In genomic region chr14:61861357-61861958, GRCm38 (mm10) we compare ENCODE assay signal across 11 mouse cellular contexts.
DNase-seq lines count a peak whose midpoint lies in the region; ATAC-seq and TF ChIP-seq lines count a peak whose summit lies in the region.
"Had no signal": no experiment of that assay in that cellular context is flagged by ENCODE, and none has a peak within 500 bp of the region (broad histone marks: within the 10 kb centered on the region; RNA-seq: fewer than 3 reads in every experiment).

No protein-coding gene starts in this region.

- no peak overlapping the region for H3K4me3 ChIP-seq in heart, embryonic 12.5 days
- H3K4me3 ChIP-seq in spleen, adult 2 months (ENCODE audit: extremely low read depth, insufficient read depth, insufficient read length): no peak overlapping the region
- H3K4me3 ChIP-seq: neural tube, embryonic 15.5 days had no signal

- H3K27me3 ChIP-seq in heart, embryonic 12.5 days (replicated peaks): no peaks in the 10 kb centered on the region
- H3K27me3 ChIP-seq in spleen, adult 2 months (ENCODE audit: control insufficient read depth, insufficient read depth, low read length): no peaks in the 10 kb centered on the region
- H3K27me3 ChIP-seq: CH12.LX; neural tube, embryonic 15.5 days had no signal

- WGBS in heart, embryonic 12.5 days: 82% methylated on average over 8 of the region's 8 CpGs
- 42% methylated on average over 8 of the region's 8 CpGs for WGBS in spleen, adult 2 months

- no peaks in the 10 kb centered on the region for H3K4me1 ChIP-seq in heart, embryonic 12.5 days (replicated peaks)
- 0 out of 2 replicates have a peak, but pooled peaks cover 2% of the 10 kb centered on the region for H3K4me1 ChIP-seq in spleen, adult 2 months (ENCODE audit: control insufficient read depth, insufficient read depth, insufficient read length)
- H3K4me1 ChIP-seq: neural tube, embryonic 15.5 days had no signal

- H3K36me3 ChIP-seq in heart, embryonic 12.5 days: no peaks in the 10 kb centered on the region
- H3K36me3 ChIP-seq in spleen, adult 2 months (ENCODE audit: control insufficient read depth, insufficient read depth, low read length): no peaks in the 10 kb centered on the region
- H3K36me3 ChIP-seq: neural tube, embryonic 15.5 days had no signal

- DNase-seq in heart, postnatal 36 days: peak; percentile 7 to 12
- peak in 1 of 2 experiments; percentile 27 for DNase-seq in spleen, adult 2 months (ENCODE audit: low read depth in 1 of 2, low spot score in 2 of 2)
- no peak for DNase-seq in spleen, postnatal 14 days (ENCODE audit: low spot score in 2 of 2)
- peak; percentile 47 for DNase-seq in thymus, postnatal 4 days
- no peak for DNase-seq in yolk sac, embryonic 10.5 days (ENCODE audit: low spot score)
- no peak for DNase-seq in kidney, postnatal 36 days
- DNase-seq: left cerebral cortex, postnatal 4 days had no signal

- no peaks in the 10 kb centered on the region for H3K9me3 ChIP-seq in heart, embryonic 12.5 days (replicated peaks)
- H3K9me3 ChIP-seq: neural tube, embryonic 15.5 days had no signal

- ATAC-seq in heart, embryonic 12.5 days (ENCODE audit: insufficient number of reproducible peaks, low FRiP score): no peak
- ATAC-seq in megakaryocyte progenitor cell, adult 5-6 weeks (replicated peaks; ENCODE audit: poor library complexity): peak; percentile 89

- no peak for TF ChIP-seq POLR2A in spleen, adult 2 months (IDR thresholded peaks at IDR 0.05; ENCODE audit: low read depth, low read length)

- H3K9ac ChIP-seq in heart, embryonic 12.5 days: no peak overlapping the region
- H3K9ac ChIP-seq: neural tube, embryonic 15.5 days had no signal

- intact Hi-C loops in heart, postnatal 36 days (cut with DNase I): no loop called here

- no peak overlapping the region for H3K27ac ChIP-seq in heart, embryonic 12.5 days (ENCODE audit: poor library complexity, severe bottlenecking)
- peak overlapping the region; percentile 36 for H3K27ac ChIP-seq in spleen, adult 2 months (ENCODE audit: insufficient read depth, low read length)
- H3K27ac ChIP-seq: neural tube, embryonic 15.5 days had no signal

- TF ChIP-seq CTCF in spleen, adult 2 months (IDR thresholded peaks at IDR 0.05; ENCODE audit: extremely low read depth, insufficient read depth, insufficient read length, insufficient replicate concordance): no peak

- no peak overlapping the region for H3K4me2 ChIP-seq in heart, embryonic 12.5 days
- H3K4me2 ChIP-seq: neural tube, embryonic 15.5 days had no signal

Comparison
In these comparisons a context has a peak if more than half of its experiments do, and no peak if none do; other contexts are left out.
1. DNase-seq: peak in heart, postnatal 36 days (2 of 2) and thymus, postnatal 4 days (single experiment); none in spleen, postnatal 14 days (0 of 2), yolk sac, embryonic 10.5 days (single experiment) and kidney, postnatal 36 days (0 of 2).